Mouse (Mus musculus): ENCODE measurements around the gene Ocm.

Ocm gene

DNA sequence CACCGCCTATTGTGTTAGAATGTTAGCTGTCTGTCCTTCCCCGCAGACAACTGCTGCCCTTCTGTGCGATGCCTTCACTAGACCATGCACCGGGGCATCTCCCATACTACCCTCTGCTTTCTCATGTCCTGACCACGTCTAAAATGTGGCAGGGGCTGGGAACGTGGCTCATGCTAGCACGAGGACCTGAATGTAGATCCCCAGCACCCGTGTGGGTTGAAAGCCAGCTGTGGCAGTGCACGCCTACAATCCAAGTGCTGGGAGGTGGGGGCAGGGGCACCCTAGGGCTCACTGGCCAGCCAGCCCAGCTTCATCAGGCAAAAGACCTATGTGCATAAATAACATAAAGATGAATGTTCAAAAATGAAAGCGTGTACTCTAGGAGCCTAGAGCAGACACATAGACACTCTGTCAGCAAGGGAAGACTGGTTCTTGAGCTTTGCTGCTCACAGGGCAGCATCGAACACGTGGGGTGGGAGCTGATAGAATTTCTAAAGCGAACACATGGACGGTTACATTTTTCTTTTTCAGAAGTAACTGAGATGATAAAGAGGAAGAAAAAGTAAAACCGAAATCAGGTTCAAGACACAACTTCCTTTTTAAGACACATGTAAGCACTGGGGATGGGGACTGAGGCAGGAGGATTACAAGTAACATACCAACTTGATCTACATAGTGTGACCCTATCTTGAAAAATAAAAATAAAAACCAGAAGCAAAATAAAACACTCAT is 23.8 kb downstream of the Ocm start:
- DNase-seq (ENCODE audit: low read depth in 1 of 2, low spot score in 2 of 2), result no peak

DNA sequence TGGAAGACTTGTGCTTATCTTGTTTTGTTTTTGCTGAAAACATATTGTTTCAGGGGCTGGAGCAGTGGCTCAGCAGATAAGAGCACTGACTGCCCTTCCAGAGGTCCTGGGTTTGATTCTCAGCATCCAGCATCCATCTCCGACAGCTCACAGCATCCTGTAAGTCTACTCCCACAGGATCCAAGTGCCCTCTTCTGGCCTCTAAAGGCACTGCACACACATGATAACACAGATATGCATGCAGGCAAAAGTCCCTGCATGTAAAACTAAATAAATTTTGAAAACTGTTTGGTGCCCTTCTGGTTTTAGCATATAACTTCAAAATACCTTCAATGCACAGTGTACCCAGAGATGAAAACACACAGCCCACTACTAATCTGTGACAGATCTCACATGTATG is 27.1 kb downstream of the Ocm start:
- no peak for DNase-seq (ENCODE audit: low read depth in 1 of 2, low spot score in 2 of 2)

DNA sequence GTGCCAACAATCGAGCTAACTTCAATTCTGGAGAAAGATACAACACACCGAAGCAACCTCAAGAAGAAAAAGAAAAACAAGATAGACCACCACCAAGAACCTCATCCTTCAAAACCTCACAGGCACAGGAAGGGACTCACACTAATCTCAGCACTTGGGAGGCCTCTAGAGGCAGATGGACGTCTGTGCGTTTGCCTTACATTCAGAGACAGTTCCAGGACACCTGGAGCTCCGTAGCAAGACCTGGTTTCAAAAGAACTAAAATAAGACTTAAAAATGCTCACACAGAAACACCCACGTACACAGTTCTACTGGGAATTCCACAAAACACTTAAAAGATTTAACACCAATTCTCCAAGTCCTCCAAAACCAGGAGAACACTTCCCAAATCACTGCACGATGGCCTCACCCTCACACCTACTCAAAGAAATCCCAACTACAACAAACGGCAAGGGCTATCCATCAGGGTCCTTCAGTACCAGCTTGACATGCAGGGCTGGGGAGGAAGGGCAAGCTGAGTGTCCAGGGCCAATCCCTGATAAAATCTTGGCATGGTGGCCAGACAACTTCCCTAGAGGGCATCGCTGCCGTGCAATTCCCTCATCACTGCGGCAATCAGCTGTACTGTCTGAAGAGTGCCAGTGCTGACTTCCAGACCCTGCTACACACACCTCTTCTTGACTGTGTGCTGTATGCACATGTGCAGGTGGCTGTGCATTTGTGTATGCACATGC is 31.7 kb downstream of the Ocm start:
- DNase-seq (ENCODE audit: low read depth in 1 of 2, low spot score in 2 of 2), result no peak

DNA sequence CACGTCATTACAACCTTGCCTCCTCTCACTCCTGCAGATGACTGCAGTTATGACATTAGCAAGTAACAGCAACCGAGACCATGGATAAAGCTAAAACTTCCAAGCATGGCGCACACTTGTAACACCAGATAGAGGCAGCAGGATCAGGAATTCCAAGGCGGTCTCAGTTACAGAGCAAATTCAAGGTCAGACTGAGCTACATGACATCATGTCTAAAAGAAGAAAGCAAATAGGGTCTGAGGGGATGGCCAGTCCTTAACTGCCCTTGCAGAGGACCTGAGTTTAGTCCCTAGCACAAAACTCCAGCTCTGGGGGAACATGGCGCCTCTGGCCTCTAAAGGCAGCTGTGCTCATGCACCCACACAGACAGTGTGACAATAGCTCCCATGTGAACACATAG is 32.6 kb downstream of the Ocm start:
- DNase-seq (ENCODE audit: low read depth in 1 of 2, low spot score in 2 of 2), result no peak

DNA sequence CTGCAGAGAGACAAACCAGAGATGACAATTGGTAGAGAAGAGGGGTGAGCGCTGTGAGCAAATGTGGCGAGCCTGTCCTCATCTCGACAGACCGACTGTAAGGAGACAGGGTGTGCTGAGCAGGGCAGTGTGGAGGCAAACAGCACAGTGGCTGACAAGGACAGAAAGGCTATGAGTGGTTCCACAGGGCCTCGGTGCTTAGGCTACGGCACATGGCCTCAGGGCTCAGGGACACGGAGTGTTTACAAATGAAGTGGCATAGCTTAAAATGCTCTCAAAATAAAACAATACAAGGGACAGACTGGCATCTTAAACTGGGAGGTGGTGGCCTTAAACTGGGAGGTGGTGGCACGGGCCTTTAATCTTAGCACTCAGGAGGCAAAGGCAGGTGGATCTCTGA is 33.2 kb downstream of the Ocm start:
- DNase-seq (ENCODE audit: low read depth in 1 of 2, low spot score in 2 of 2), result no peak

DNA sequence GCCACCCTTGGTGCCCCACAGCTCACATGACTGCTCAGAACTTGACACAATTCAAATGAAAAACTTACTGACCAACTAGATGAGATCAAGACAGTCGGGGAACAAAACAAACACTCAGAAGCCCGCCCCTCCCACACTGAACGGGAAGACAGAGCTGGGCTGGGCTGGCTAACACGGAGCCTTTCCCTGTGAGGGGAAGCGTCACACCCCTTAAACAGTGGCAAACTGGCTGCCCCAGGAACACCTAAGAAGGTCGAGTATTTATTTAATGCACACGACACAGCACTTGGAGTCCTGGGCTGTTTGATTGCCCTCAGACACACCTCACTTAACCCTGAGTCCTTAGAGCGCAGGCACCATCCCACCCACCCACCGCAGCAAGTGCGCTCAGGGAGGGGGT is 33.8 kb downstream of the Ocm start:
- DNase-seq (ENCODE audit: low read depth in 1 of 2, low spot score in 2 of 2), result no peak

DNA sequence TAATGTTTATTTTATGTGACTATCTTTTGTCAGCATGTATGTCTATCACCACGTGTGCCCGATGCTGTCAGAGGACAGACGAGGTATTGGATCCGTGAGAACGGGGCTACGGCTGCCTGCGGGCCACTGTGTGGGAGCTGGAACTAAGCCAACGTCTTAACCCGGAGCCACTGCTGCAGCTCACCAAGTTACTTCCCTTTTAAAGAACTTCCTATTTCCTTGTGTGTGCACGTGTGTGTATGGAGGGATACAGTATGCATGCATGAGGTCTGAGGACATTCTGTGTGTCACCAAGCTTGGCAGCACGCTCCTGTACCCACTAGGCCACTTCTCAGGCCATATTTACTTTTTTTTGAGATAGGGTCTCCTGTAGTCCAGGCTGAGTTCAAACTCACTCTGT is 36.4 kb downstream of the Ocm start:
- DNase-seq (ENCODE audit: low read depth in 1 of 2, low spot score in 2 of 2), result no peak

DNA sequence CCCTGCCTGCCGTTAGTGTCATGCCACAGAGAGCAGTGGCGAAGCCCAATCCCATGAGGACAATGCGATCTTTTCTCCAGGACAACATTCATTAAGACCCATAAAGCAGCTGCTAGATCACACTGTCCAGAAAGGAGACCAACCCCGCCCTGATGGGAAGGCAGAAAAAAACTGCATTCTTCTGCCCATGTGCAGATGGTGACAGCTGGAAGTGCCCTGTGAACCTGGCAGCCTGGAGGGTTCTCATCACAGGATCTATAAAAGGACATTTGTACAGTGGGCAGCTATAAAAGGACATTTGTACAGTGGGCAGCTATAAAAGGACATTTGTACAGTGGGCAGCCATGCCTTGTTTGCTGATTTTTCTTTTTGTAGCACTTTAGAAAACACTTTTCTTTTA is 37.4 kb downstream of the Ocm start:
- no peak for DNase-seq (ENCODE audit: low read depth in 1 of 2, low spot score in 2 of 2)

DNA sequence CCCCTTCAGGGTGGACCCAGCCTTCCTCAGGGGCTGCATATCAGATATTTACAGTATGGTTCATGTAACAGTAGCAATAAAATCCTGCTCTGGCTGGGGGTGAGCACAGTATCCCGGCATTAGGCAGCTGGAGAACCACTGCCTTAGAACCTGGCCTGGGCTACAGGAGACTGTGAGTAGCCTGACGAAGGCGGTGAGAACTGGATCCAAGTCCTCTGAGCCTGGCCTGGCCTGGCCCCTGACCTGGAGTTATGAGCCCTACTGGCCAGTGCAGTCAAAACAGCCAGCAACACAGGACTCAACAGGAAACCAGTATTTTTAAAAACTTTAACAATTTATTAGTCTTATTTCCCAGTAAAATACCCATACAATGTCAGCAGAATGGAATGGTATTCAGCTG is 38.9 kb downstream of the Ocm start:
- DNase-seq (ENCODE audit: low read depth in 1 of 2, low spot score in 2 of 2), result no peak

DNA sequence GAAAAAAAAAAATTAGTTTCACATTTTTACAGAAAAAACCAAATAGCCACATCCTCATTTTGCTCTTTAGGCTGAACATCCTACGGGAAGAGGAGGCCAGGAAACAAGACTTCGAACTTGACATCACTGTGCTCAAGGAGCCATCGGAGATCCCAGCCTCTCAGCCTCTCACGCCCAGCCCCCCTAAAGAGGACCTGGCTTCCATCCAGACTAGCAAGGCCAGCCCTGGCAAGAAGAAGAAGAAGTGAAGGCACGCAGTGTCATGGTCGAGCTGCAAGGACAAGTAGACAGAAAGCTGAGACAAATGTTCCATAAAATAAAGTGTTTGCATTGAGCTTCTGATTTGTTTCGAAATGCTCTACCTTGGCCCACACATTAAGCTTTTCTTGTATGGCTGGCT is 41.1 kb downstream of the Ocm start:
- DNase-seq (ENCODE audit: low read depth in 1 of 2, low spot score in 2 of 2), result no peak

DNA sequence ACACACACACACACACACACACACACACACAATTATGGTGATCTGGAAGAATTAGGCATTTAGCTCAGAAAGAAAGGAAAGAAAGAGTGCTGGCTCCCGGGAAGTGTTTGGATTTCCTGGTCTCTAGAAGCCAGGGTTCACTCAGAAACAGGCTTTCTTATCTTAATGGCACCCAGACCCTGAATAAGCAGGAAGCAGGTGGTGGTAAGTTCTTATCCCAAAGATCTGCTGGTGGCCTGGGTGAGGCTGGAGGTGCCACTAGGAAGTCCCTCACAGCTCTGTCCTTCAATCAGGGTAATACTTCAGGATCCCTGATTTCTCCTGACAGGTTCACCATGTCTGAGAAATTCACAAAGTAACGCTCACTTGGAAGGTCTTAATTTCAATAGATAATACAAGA is 44.1 kb downstream of the Ocm start:
- DNase-seq (ENCODE audit: low read depth in 1 of 2, low spot score in 2 of 2), result no peak

DNA sequence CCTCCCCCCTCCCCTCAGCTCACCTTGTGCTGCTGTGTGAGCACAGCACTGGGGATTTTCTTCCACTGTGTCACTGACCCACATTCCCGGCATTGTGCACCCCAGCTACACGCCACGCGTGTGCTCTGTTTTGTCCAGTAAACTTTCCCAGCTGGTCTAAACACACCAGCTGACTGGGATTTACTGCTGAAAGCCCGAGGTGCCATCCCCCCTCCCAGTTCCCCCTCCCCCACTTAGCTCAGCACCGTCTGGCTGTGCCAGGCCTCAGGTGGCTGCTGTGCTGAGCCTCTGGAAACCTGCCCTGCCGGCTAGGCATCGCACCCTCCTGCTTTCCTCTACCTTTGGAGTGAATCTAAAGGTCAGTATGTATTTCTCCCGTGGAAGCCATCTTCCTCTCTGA is 45.6 kb downstream of the Ocm start:
- no peak for DNase-seq (ENCODE audit: low read depth in 1 of 2, low spot score in 2 of 2)

DNA sequence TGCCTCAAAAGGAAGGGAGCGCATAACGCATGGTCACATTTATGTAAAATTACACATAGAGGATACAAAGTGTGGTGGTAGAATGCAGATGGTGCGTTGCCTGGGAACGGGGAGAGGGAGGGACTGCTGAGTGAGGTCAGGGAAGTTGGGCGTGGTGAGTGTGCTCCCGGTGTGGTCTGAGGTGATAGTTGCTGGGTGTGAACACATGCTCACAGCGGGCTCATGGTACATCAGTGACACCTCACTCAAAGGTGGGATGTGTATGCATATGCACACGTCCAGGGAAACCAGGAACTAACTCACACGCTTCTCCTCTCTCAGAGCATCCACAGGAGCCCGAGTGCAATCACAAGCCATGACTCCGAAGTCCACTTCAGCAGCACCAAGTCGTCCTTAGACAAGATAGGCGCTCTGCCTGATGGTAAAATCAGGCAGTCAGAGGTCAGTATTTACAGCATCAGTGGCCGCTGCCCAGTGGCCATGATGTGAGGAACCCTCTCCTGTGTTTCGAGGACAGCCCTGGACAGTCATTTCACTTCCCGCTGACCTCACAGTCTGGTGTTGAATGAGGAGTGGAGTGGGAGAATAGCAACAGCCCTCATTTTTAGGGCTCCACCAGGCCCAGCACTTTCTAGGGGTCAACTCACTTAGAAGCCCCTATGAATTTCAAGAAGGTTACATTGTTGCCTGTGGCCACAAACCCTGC is 49.6 kb downstream of the Ocm start:
- DNase-seq (ENCODE audit: low read depth in 1 of 2, low spot score in 2 of 2), result no peak

DNA sequence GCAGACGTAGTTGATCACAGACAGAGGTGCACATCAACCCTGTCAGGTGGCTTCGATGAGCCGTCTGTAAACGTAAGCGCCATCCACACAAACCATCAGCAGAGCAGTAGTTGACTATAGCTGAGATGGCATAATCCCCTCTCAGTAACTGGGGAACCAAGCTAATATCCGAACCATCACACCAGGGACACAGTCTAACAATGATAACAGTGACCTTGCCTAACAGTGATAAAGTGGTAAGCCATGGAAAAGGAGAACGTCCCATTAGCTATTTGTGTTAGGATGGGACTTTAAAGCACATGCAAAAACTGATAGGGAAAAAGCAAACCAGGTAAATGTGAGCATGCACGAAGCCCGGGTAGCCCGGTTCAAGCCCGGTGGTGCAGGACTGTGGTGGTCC is 50.2 kb downstream of the Ocm start:
- DNase-seq (ENCODE audit: low read depth in 1 of 2, low spot score in 2 of 2), result no peak

DNA sequence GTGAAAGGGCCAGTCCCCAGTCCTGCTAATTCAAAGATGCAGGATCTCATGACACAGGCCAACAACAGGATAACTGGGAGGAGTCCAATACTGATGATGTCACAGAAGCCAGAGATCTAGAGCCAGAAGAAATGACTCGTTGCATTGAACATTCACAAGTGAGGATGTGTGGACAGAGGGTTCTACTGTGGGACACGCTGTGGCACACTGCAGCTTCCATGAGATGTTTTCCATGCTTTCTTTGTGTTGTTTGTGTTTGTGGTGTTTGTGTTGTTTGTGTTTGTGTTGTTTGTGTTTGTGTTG is 50.9 kb downstream of the Ocm start:
- no peak for DNase-seq (ENCODE audit: low read depth in 1 of 2, low spot score in 2 of 2)

DNA sequence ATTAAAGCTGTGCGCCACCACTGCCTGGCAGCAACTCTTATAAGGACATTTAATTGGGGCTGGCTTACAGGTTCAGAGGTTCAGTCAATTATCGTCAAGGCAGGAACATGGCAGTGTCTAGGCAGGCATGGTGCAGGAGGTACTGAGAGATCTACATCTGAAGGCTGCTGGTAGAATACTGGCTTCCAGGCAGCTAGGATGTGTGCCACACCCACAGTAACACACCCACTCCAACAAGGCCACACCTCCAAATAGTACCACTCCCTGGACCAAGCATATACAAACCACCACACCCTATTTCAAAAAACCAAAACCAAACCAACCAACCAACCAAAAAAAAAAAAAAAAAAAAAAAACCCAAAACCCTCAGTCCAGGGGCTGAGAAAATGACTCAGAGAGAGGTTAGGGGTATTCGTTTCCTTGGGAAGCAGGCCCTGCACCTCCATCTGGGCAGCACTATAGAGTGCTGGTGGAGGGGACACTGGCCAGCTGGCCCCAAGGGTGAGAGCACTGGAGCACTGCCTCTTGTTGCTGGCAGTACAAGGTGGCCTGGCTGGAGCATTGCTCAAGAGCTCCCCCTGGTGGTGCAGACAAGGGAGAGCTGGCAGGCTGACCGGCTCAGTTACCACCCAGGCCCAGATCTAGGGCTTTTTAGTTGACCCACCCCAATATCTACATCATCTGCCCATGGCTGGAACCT is 51.4 kb downstream of the Ocm start:
- DNase-seq (ENCODE audit: low read depth in 1 of 2, low spot score in 2 of 2), result peak; percentile 8 to 26

DNA sequence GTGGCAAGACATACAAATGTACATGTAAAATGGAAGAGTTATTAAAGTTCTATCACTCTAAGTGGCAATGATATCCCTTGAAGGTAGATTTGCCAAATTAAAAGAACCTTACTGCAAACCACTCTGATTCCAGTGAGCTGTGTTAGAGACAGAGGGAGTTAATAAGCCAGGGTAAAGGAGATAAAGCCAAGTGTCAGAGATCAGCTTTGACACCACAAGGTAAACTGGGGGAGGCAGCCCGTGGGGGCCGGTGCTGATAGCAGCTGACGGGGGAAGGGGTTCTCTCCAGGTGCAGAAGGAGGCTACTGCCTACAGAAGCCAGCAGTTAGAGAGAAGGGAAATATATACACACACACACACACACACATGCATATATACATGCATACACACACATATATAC is 53.8 kb downstream of the Ocm start:
- no peak for DNase-seq (ENCODE audit: low read depth in 1 of 2, low spot score in 2 of 2)
